Mouse (Mus musculus) limb, embryonic 15.5 days (tissue): ENCODE results near the gene Frmd4a. TPM values are rescaled to one million over a fixed set of nuclear protein-coding genes. Genes with fewer than 3 reads are reported as not detected.
A peak's percentile ranks its signal among the peaks of the same experiment; 100 is the strongest.

Experiments used
- ATAC-seq: fragments of 200-750 bp; cut with Nextera tagmentation; 2 replicates; pipeline ENCODE4 v1.8.0; 2017; ENCODE audit warnings: low read depth, moderate TSS enrichment; ENCODE audit not compliant: insufficient number of reproducible peaks, low FRiP score, low TSS enrichment
- H3K27ac ChIP-seq: fragments of 300-500 bp; sonication (generic); 2 replicates; pipeline ENCODE4 v1.5.1; 2015; ENCODE audit warnings: moderate library complexity, mild to moderate bottlenecking, inconsistent platforms
- H3K27me3 ChIP-seq: fragments of 300-500 bp; sonication (generic); 2 replicates; pipeline ENCODE4 v1.6.1; 2015; ENCODE audit warnings: inconsistent platforms
- H3K36me3 ChIP-seq: fragments of 300-500 bp; sonication (generic); 2 replicates; pipeline ENCODE4 v1.6.1; 2015; ENCODE audit warnings: inconsistent platforms
- H3K4me1 ChIP-seq: fragments of 300-500 bp; sonication (generic); 2 replicates; pipeline ENCODE4 v1.6.1; 2015; ENCODE audit warnings: inconsistent platforms
- H3K4me2 ChIP-seq: fragments of 300-500 bp; sonication (generic); 2 replicates; pipeline ENCODE4 v1.6.1; 2015; ENCODE audit warnings: mild to moderate bottlenecking, inconsistent platforms
- H3K4me3 ChIP-seq: fragments of 300-500 bp; sonication (generic); 2 replicates; pipeline ENCODE4 v1.5.1; 2015; ENCODE audit warnings: mild to moderate bottlenecking, inconsistent platforms
- H3K9ac ChIP-seq: fragments of 300-500 bp; sonication (generic); 2 replicates; pipeline ENCODE4 v1.6.1; 2015; ENCODE audit warnings: inconsistent platforms
- H3K9me3 ChIP-seq: fragments of 300-500 bp; sonication (generic); 2 replicates; pipeline ENCODE4 v1.6.1; 2016; ENCODE audit warnings: inconsistent platforms
- WGBS: fragments of 180-500 bp; shearing (Covaris S2); methylation state at CpG from one replicate; pipeline ENCODE4 v1.1.7; 2015; 5-methylcytosine and 5-hydroxymethylcytosine counted together
- polyA plus RNA-seq: library from polyadenylated mRNA; unstranded; fragments of >200 nt; fragmentation: Nextera tagmentation; extraction: Ambion mirVana; gene quantifications from 2 replicates; pipeline ENCODE4 v1.2.1, GENCODE M21; 2015

Gene Frmd4a
- polyA plus RNA-seq, 1 experiment from 2014 or later = 34.1 TPM

- no peaks in the 10 kb centered on the region for H3K9me3 ChIP-seq
- H3K4me2 ChIP-seq = no peak overlapping the region
- no peaks in the 10 kb centered on the region for H3K36me3 ChIP-seq
- H3K27me3 ChIP-seq = no peaks in the 10 kb centered on the region
- ATAC-seq = no peak
- no peak overlapping the region for H3K27ac ChIP-seq
- 46% methylated on average over 6 of the region's 6 CpGs for WGBS
- H3K4me1 ChIP-seq = peaks cover 14% of the 10 kb centered on the region
- H3K9ac ChIP-seq = no peak overlapping the region
- H3K4me3 ChIP-seq = no peak overlapping the region
Measured at GRCm38 (mm10) chr2:4386468-4386867, 369.0 kb downstream of the Frmd4a start.

- H3K27ac ChIP-seq = 0 out of 2 replicates have a peak overlapping the region, but pooled peaks have one; percentile 22
- no peak for ATAC-seq
- no peaks in the 10 kb centered on the region for H3K36me3 ChIP-seq
- H3K9me3 ChIP-seq = no peaks in the 10 kb centered on the region
- no peaks in the 10 kb centered on the region for H3K27me3 ChIP-seq
- no peak overlapping the region for H3K9ac ChIP-seq
- H3K4me2 ChIP-seq = 0 out of 2 replicates have a peak overlapping the region, but pooled peaks have one; percentile 10
- WGBS = 38% methylated on average over 6 of the region's 6 CpGs
- H3K4me3 ChIP-seq = no peak overlapping the region
- peaks cover 20% of the 10 kb centered on the region for H3K4me1 ChIP-seq
Measured at GRCm38 (mm10) chr2:4389330-4389729, 371.8 kb downstream of the Frmd4a start.

- ATAC-seq = no peak
- Histone ChIP-seq H3K36me3 (no peaks in the 10 kb centered on the region), H3K27me3 (no peaks in the 10 kb centered on the region), H3K27ac (no peak overlapping the region), H3K4me2 (no peak overlapping the region), H3K9me3 (no peaks in the 10 kb centered on the region), H3K9ac (no peak overlapping the region), H3K4me1 (peaks cover 20% of the 10 kb centered on the region), H3K4me3 (no peak overlapping the region)
- WGBS = 75% methylated on average over 4 of the region's 4 CpGs
Measured at GRCm38 (mm10) chr2:4391091-4391490, 373.6 kb downstream of the Frmd4a start.

- WGBS = 20% methylated on average over 7 of the region's 7 CpGs
- H3K36me3 ChIP-seq = no peaks in the 10 kb centered on the region
- peak overlapping the region; percentile 54; the same call in 1 of the 2 replicates for H3K27ac ChIP-seq
- H3K27me3 ChIP-seq = no peaks in the 10 kb centered on the region
- 0 out of 2 replicates have a peak overlapping the region, but pooled peaks have one; percentile 1 for H3K4me2 ChIP-seq
- peaks cover 20% of the 10 kb centered on the region for H3K4me1 ChIP-seq
- ATAC-seq = peak; percentile 57; the same call in 1 of the 2 replicates
- no peaks in the 10 kb centered on the region for H3K9me3 ChIP-seq
- H3K4me3 ChIP-seq = no peak overlapping the region
- no peak overlapping the region for H3K9ac ChIP-seq
Measured at GRCm38 (mm10) chr2:4391678-4392085, 374.2 kb downstream of the Frmd4a start.

GRCm38 (mm10) chr2:4393046-4393445 is 375.5 kb downstream of the Frmd4a start:
- no peaks in the 10 kb centered on the region for H3K36me3 ChIP-seq
- H3K4me3 ChIP-seq = no peak overlapping the region
- H3K4me2 ChIP-seq = no peak overlapping the region
- no peaks in the 10 kb centered on the region for H3K9me3 ChIP-seq
- no peak for ATAC-seq
- H3K4me1 ChIP-seq = peaks cover 20% of the 10 kb centered on the region
- H3K27ac ChIP-seq = no peak overlapping the region
- 76% methylated on average over 4 of the region's 4 CpGs for WGBS
- no peaks in the 10 kb centered on the region for H3K27me3 ChIP-seq
- no peak overlapping the region for H3K9ac ChIP-seq

GRCm38 (mm10) chr2:4394641-4395040 is 377.1 kb downstream of the Frmd4a start:
- Histone ChIP-seq H3K9me3 (no peaks in the 10 kb centered on the region), H3K27ac (no peak overlapping the region), H3K4me2 (no peak overlapping the region), H3K9ac (no peak overlapping the region), H3K27me3 (no peaks in the 10 kb centered on the region), H3K36me3 (no peaks in the 10 kb centered on the region), H3K4me3 (no peak overlapping the region), H3K4me1 (peaks cover 20% of the 10 kb centered on the region)
- no peak for ATAC-seq
- 87% methylated on average over 7 of the region's 7 CpGs for WGBS

GRCm38 (mm10) chr2:4399721-4400120 is 382.2 kb downstream of the Frmd4a start:
- ATAC-seq = no peak
- no peak overlapping the region for H3K9ac ChIP-seq
- H3K27ac ChIP-seq = no peak overlapping the region
- no peak overlapping the region for H3K4me2 ChIP-seq
- no peaks in the 10 kb centered on the region for H3K36me3 ChIP-seq
- 60% methylated on average over 1 of the region's 1 CpGs for WGBS
- no peaks in the 10 kb centered on the region for H3K27me3 ChIP-seq
- H3K4me1 ChIP-seq = peaks cover 29% of the 10 kb centered on the region; the same call in 1 of the 2 replicates
- H3K4me3 ChIP-seq = no peak overlapping the region
- no peaks in the 10 kb centered on the region for H3K9me3 ChIP-seq

GRCm38 (mm10) chr2:4400771-4401596 is 383.5 kb downstream of the Frmd4a start:
- peak overlapping the region; percentile 91 for H3K27ac ChIP-seq
- peak overlapping the region; percentile 80 for H3K4me2 ChIP-seq
- no peaks in the 10 kb centered on the region for H3K9me3 ChIP-seq
- H3K36me3 ChIP-seq = no peaks in the 10 kb centered on the region
- H3K9ac ChIP-seq = peak overlapping the region; percentile 65
- ATAC-seq = peak; percentile 61; the same call in 1 of the 2 replicates
- peak overlapping the region; percentile 62 for H3K4me3 ChIP-seq
- WGBS = 1% methylated on average over 55 of the region's 74 CpGs
- H3K27me3 ChIP-seq = no peaks in the 10 kb centered on the region
- peaks cover 29% of the 10 kb centered on the region; the same call in 1 of the 2 replicates for H3K4me1 ChIP-seq

GRCm38 (mm10) chr2:4401597-4402581 is 384.4 kb downstream of the Frmd4a start:
- ATAC-seq = no peak
- peak overlapping the region; percentile 62 for H3K4me3 ChIP-seq
- H3K27ac ChIP-seq = peak overlapping the region; percentile 91
- peaks cover 36% of the 10 kb centered on the region; the same call in 1 of the 2 replicates for H3K4me1 ChIP-seq
- WGBS = 2% methylated on average over 28 of the region's 28 CpGs
- H3K9ac ChIP-seq = peak overlapping the region; percentile 65
- H3K27me3 ChIP-seq = no peaks in the 10 kb centered on the region
- H3K36me3 ChIP-seq = no peaks in the 10 kb centered on the region
- peak overlapping the region; percentile 80 for H3K4me2 ChIP-seq
- no peaks in the 10 kb centered on the region for H3K9me3 ChIP-seq

GRCm38 (mm10) chr2:4406977-4407376 is 389.5 kb downstream of the Frmd4a start:
- no peak overlapping the region for H3K27ac ChIP-seq
- H3K4me2 ChIP-seq = no peak overlapping the region
- no peak for ATAC-seq
- no peaks in the 10 kb centered on the region for H3K9me3 ChIP-seq
- no peak overlapping the region for H3K4me3 ChIP-seq
- peaks cover 36% of the 10 kb centered on the region for H3K4me1 ChIP-seq
- no peaks in the 10 kb centered on the region for H3K27me3 ChIP-seq
- H3K36me3 ChIP-seq = no peaks in the 10 kb centered on the region
- no peak overlapping the region for H3K9ac ChIP-seq
- 29% methylated on average over 5 of the region's 5 CpGs for whole genome bisulfite sequencing

GRCm38 (mm10) chr2:4409810-4410433 is 392.4 kb downstream of the Frmd4a start:
- Histone ChIP-seq H3K9ac (no peak overlapping the region), H3K36me3 (no peaks in the 10 kb centered on the region), H3K27me3 (no peaks in the 10 kb centered on the region), H3K4me1 (peaks cover 32% of the 10 kb centered on the region), H3K4me3 (no peak overlapping the region), H3K9me3 (no peaks in the 10 kb centered on the region), H3K4me2 (no peak overlapping the region), H3K27ac (no peak overlapping the region)
- WGBS = 62% methylated on average over 8 of the region's 8 CpGs
- ATAC-seq = no peak
